13 mouse cellular contexts compared by ENCODE assay signal in the genomic region with DNA sequence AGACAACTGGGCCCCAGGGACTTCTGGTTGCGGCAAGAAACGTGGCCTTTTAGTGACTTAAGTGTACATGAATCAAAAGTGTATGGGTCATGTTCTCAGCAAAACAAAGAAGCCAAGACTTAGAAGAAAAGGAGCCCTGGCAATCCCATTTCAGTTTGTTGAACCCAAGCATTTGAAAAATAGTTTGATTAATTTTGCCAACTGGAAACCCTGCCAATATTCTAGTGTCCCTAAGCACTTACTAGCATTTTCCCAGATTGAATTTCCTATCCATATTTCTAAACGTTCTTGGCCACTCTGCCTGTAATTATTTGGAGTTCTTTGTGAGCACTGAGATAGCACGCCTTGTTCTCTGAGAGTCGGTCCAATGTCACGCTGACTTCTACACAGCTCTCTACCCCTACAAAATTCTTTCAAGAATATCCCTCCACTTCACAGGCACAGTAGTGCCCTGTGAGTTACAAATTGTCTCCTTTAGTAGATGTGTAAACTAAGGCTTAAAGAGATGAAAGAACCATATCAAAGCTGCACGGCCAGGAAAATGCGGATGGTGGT.
"Had no signal": no experiment of that assay in that cellular context is flagged by ENCODE, and none has a peak within 500 bp of the region (broad histone marks: within the 10 kb centered on the region; RNA-seq: fewer than 3 reads in every experiment).

No protein-coding gene starts in this region.

- ATAC-seq: midbrain, embryonic 13.5 days had no signal

- H3K27ac ChIP-seq: kidney, postnatal 0 days; layer of hippocampus, adult 2 months; limb, embryonic 12.5 days; liver, embryonic 14.5 days; midbrain, embryonic 13.5 days had no signal

- H3K9me3 ChIP-seq: limb, embryonic 12.5 days; midbrain, embryonic 13.5 days had no signal

- H3K4me2 ChIP-seq: limb, embryonic 12.5 days; midbrain, embryonic 13.5 days had no signal

- H3K36me3 ChIP-seq: limb, embryonic 12.5 days; midbrain, embryonic 13.5 days had no signal

- DNase-seq: kidney, adult 11 months; kidney, adult 9 months; kidney, postnatal 4 days; liver; lung, adult 2 months; right cerebral cortex, postnatal 14 days; thymus, adult 2 months; thymus, postnatal 25 days had no signal

- H3K4me1 ChIP-seq: limb, embryonic 12.5 days; midbrain, embryonic 13.5 days had no signal

- H3K9ac ChIP-seq: limb, embryonic 12.5 days; liver, embryonic 14.5 days; midbrain, embryonic 13.5 days had no signal

- H3K27me3 ChIP-seq: limb, embryonic 12.5 days; midbrain, embryonic 13.5 days had no signal

- H3K4me3 ChIP-seq: layer of hippocampus, adult 2 months; limb, embryonic 12.5 days; midbrain, embryonic 13.5 days had no signal
